9 mouse cellular contexts compared by ENCODE assay signal in the genomic region with DNA sequence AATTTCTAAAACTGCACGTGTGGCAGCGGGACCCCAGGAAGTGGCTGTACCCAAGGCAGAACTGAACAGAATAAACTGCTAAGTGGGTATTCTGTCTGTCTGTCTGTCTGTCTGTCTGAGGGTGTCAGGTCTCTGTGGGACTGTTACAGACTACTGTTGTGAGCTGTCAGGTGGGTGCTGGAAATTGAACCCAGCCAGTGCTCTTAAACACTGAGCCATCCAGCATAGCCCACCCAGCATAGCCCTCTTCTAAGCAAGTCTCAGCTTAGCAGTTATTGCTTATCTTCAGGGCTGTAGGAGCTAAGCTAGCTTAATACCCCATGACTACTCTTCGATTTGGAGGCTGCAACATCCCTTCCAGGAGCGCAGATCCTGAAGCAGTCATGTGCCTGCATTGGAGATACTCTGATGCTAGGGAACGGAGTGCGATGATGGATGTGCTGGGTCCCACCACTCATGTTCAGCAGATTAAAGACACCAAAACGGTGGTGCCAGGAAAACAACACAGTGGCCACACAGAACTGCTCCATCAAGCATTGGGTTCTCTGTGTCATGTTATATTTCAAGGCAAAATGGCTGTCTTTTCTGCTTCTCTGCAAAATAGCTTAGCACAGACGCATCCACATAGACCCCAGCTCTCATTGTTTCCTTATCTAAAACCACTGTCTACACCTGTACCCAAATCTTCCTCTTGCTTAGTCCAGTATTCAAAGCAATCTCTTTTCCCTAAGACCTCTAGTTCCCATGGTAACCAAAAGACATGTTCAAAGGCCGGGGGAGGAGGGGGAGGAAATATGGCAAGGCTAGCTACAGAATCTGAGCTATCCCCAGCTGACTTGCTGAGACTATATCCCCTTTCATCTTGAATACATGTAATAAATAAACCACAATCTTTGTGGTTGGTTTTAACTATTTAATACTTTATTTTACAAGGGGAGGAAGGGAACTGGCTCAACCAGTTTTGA. TPM values are rescaled to one million over a fixed set of nuclear protein-coding genes. Genes with fewer than 3 reads are reported as not detected.
A peak's percentile ranks its signal among the peaks of the same experiment; 100 is the strongest.
DNase-seq lines count a peak whose midpoint lies in the region; ATAC-seq and TF ChIP-seq lines count a peak whose summit lies in the region.
"Had no signal": no experiment of that assay in that cellular context is flagged by ENCODE, and none has a peak within 500 bp of the region (broad histone marks: within the 10 kb centered on the region; RNA-seq: fewer than 3 reads in every experiment).

No protein-coding gene starts in this region.

- no peak overlapping the region for H3K4me2 ChIP-seq in forebrain, embryonic 14.5 days (ENCODE audit: low read length)
- no peak overlapping the region for H3K4me2 ChIP-seq in neural tube, embryonic 13.5 days
- H3K4me2 ChIP-seq in hindbrain, embryonic 13.5 days, result no peak overlapping the region
- H3K4me2 ChIP-seq in midbrain, postnatal 0 days (ENCODE audit: low read depth, low read length, poor library complexity, severe bottlenecking), result peak overlapping the region; percentile 15; the same call in 1 of the 2 replicates

- peak; percentile 55 for DNase-seq in forebrain, embryonic 14.5 days (ENCODE audit: low spot score)
- no peak for DNase-seq in forebrain, embryonic 10.5 days (ENCODE audit: extremely low spot score, low spot score)
- DNase-seq in neural tube, embryonic 10.5 days (ENCODE audit: extremely low spot score, low spot score), result no peak
- DNase-seq in midbrain, postnatal 0 days (ENCODE audit: low spot score), result peak; percentile 24
- no peak for DNase-seq in adrenal gland, adult 18-20 months (ENCODE audit: low spot score in 2 of 2)
- no peak for DNase-seq in liver
- DNase-seq: right cerebral cortex, postnatal 4 days had no signal

- no peak overlapping the region for H3K4me3 ChIP-seq in forebrain, embryonic 14.5 days (ENCODE audit: low read depth, low read length)
- H3K4me3 ChIP-seq in forebrain, embryonic 10.5 days, result no peak overlapping the region
- H3K4me3 ChIP-seq in neural tube, embryonic 13.5 days, result no peak overlapping the region
- no peak overlapping the region for H3K4me3 ChIP-seq in hindbrain, embryonic 13.5 days
- no peak overlapping the region for H3K4me3 ChIP-seq in midbrain, postnatal 0 days (ENCODE audit: low read depth, low read length)

- ATAC-seq in forebrain, embryonic 14.5 days, result no peak
- ATAC-seq in neural tube, embryonic 13.5 days (ENCODE audit: low read depth), result peak; percentile 40; the same call in 1 of the 2 replicates
- ATAC-seq in hindbrain, embryonic 13.5 days (ENCODE audit: low FRiP score), result no peak; the same call in 1 of the 2 replicates
- ATAC-seq in midbrain, postnatal 0 days (ENCODE audit: low FRiP score), result peak; percentile 64

- no peaks in the 10 kb centered on the region for H3K9me3 ChIP-seq in forebrain, embryonic 14.5 days (replicated peaks; ENCODE audit: control insufficient read depth, low read length)
- H3K9me3 ChIP-seq in forebrain, embryonic 10.5 days, result no peaks in the 10 kb centered on the region
- no peaks in the 10 kb centered on the region for H3K9me3 ChIP-seq in neural tube, embryonic 13.5 days
- no peaks in the 10 kb centered on the region for H3K9me3 ChIP-seq in hindbrain, embryonic 13.5 days
- no peaks in the 10 kb centered on the region for H3K9me3 ChIP-seq in midbrain, postnatal 0 days (ENCODE audit: low read length)

- peak overlapping the region; percentile 23; the same call in 1 of the 2 replicates for H3K27ac ChIP-seq in forebrain, embryonic 14.5 days (ENCODE audit: low read depth, low read length)
- H3K27ac ChIP-seq in forebrain, embryonic 10.5 days, result no peak overlapping the region
- no peak overlapping the region for H3K27ac ChIP-seq in neural tube, embryonic 13.5 days (replicated peaks)
- H3K27ac ChIP-seq in hindbrain, embryonic 13.5 days, result peak overlapping the region; percentile 68; the same call in 1 of the 2 replicates
- peak overlapping the region; percentile 82 for H3K27ac ChIP-seq in midbrain, postnatal 0 days (ENCODE audit: low read depth, low read length)

- H3K36me3 ChIP-seq in forebrain, embryonic 14.5 days (ENCODE audit: control insufficient read depth, insufficient read depth, low read length), result no peaks in the 10 kb centered on the region
- H3K36me3 ChIP-seq in forebrain, embryonic 10.5 days (replicated peaks), result no peaks in the 10 kb centered on the region
- no peaks in the 10 kb centered on the region for H3K36me3 ChIP-seq in neural tube, embryonic 13.5 days
- H3K36me3 ChIP-seq in hindbrain, embryonic 13.5 days, result no peaks in the 10 kb centered on the region
- no peaks in the 10 kb centered on the region for H3K36me3 ChIP-seq in midbrain, postnatal 0 days (ENCODE audit: insufficient read depth, low read length)

- WGBS in forebrain, embryonic 14.5 days, result 77% methylated on average over 9 of the region's 9 CpGs
- WGBS in forebrain, embryonic 10.5 days, result 82% methylated on average over 9 of the region's 9 CpGs
- 68% methylated on average over 9 of the region's 9 CpGs for WGBS in neural tube, embryonic 13.5 days
- 67% methylated on average over 9 of the region's 9 CpGs for WGBS in hindbrain, embryonic 13.5 days
- 42% methylated on average over 9 of the region's 9 CpGs for WGBS in midbrain, postnatal 0 days

- no peaks in the 10 kb centered on the region for H3K27me3 ChIP-seq in forebrain, embryonic 14.5 days (replicated peaks; ENCODE audit: control insufficient read depth, insufficient read depth, low read length)
- H3K27me3 ChIP-seq in forebrain, embryonic 10.5 days (ENCODE audit: poor library complexity, severe bottlenecking), result no peaks in the 10 kb centered on the region
- H3K27me3 ChIP-seq in neural tube, embryonic 13.5 days, result no peaks in the 10 kb centered on the region
- H3K27me3 ChIP-seq in hindbrain, embryonic 13.5 days, result no peaks in the 10 kb centered on the region
- H3K27me3 ChIP-seq in midbrain, postnatal 0 days (ENCODE audit: insufficient read depth, low read length), result no peaks in the 10 kb centered on the region

- H3K9ac ChIP-seq in forebrain, embryonic 14.5 days (ENCODE audit: low read length), result no peak overlapping the region
- H3K9ac ChIP-seq in neural tube, embryonic 13.5 days, result no peak overlapping the region
- H3K9ac ChIP-seq in hindbrain, embryonic 13.5 days, result no peak overlapping the region
- H3K9ac ChIP-seq in midbrain, postnatal 0 days (replicated peaks; ENCODE audit: low read length, poor library complexity, severe bottlenecking), result no peak overlapping the region

- H3K4me1 ChIP-seq in forebrain, embryonic 14.5 days (ENCODE audit: control insufficient read depth, insufficient read depth, low read length), result no peaks in the 10 kb centered on the region
- H3K4me1 ChIP-seq in forebrain, embryonic 10.5 days, result peaks cover 17% of the 10 kb centered on the region
- H3K4me1 ChIP-seq in neural tube, embryonic 13.5 days (replicated peaks), result peaks cover 21% of the 10 kb centered on the region
- peaks cover 22% of the 10 kb centered on the region for H3K4me1 ChIP-seq in hindbrain, embryonic 13.5 days (replicated peaks)
- peaks cover 17% of the 10 kb centered on the region; the same call in 1 of the 2 replicates for H3K4me1 ChIP-seq in midbrain, postnatal 0 days (ENCODE audit: insufficient read depth, low read length)

- no peak for TF ChIP-seq CTCF in midbrain, postnatal 0 days (IDR thresholded peaks at IDR 0.05)

RNA-seq across cellular contexts. Expression of gene Pgm2l1, which starts 10.3 kb away (rescaled TPM):
- polyA plus RNA-seq in forebrain, embryonic 14.5 days (2014; fragmentation: Nextera tagmentation; extraction: Ambion mirVana), result 9.2 and 13.2 TPM in 2 replicates
- 3.1 and 3.7 TPM in 2 replicates for polyA plus RNA-seq in forebrain, embryonic 10.5 days (2016; fragmentation: Nextera tagmentation; extraction: Ambion mirVana)
- polyA plus RNA-seq in neural tube, embryonic 13.5 days (2015; fragmentation: Nextera tagmentation; extraction: Ambion mirVana), result 19.7 and 20.5 TPM in 2 replicates
- polyA plus RNA-seq in hindbrain, embryonic 13.5 days (2015; fragmentation: Nextera tagmentation; extraction: Ambion mirVana), result 21.0 and 21.4 TPM in 2 replicates
- total RNA-seq in midbrain, postnatal 0 days (2014; rRNA removed), result 188 and 214 TPM in 2 replicates
- 38.6 and 46.2 TPM in 2 replicates for polyA plus RNA-seq in midbrain, postnatal 0 days (2015; fragmentation: Nextera tagmentation; extraction: Ambion mirVana)
- total RNA-seq in adrenal gland, adult 18-20 months (2021), result 1 to 10 TPM; 3.5 to 4.5 TPM

RNA-seq across cellular contexts. Expression of gene Kcne3, which starts 40.6 kb away (rescaled TPM):
- polyA plus RNA-seq in forebrain, embryonic 14.5 days (2014; fragmentation: Nextera tagmentation; extraction: Ambion mirVana), result 0.58 and 0.91 TPM in 2 replicates
- polyA plus RNA-seq in forebrain, embryonic 10.5 days (2016; fragmentation: Nextera tagmentation; extraction: Ambion mirVana), result 6.5 and 10.0 TPM in 2 replicates
- polyA plus RNA-seq in neural tube, embryonic 13.5 days (2015; fragmentation: Nextera tagmentation; extraction: Ambion mirVana), result 0.39 and 1.7 TPM in 2 replicates
- 0.58 and 0.66 TPM in 2 replicates for polyA plus RNA-seq in hindbrain, embryonic 13.5 days (2015; fragmentation: Nextera tagmentation; extraction: Ambion mirVana)
- total RNA-seq in midbrain, postnatal 0 days (2014; rRNA removed), result not detected in 2 replicates
- 0.27 TPM in 1 of 2 replicates, not detected in the other for polyA plus RNA-seq in midbrain, postnatal 0 days (2015; fragmentation: Nextera tagmentation; extraction: Ambion mirVana)
- total RNA-seq in adrenal gland, adult 18-20 months (2021), result 1 to 10 TPM in 1 of 2 experiments, under 1 TPM in 1; 0.56 to 1.1 TPM

RNA-seq across cellular contexts. Expression of gene Lipt2, which starts 57.8 kb away (rescaled TPM):
- polyA plus RNA-seq in forebrain, embryonic 14.5 days (2014; fragmentation: Nextera tagmentation; extraction: Ambion mirVana), result 19.6 and 24.0 TPM in 2 replicates
- polyA plus RNA-seq in forebrain, embryonic 10.5 days (2016; fragmentation: Nextera tagmentation; extraction: Ambion mirVana), result 22.7 and 24.7 TPM in 2 replicates
- polyA plus RNA-seq in neural tube, embryonic 13.5 days (2015; fragmentation: Nextera tagmentation; extraction: Ambion mirVana), result 16.9 and 19.5 TPM in 2 replicates
- polyA plus RNA-seq in hindbrain, embryonic 13.5 days (2015; fragmentation: Nextera tagmentation; extraction: Ambion mirVana), result 16.3 and 17.3 TPM in 2 replicates
- 15.5 and 16.6 TPM in 2 replicates for total RNA-seq in midbrain, postnatal 0 days (2014; rRNA removed)
- 17.1 and 19.5 TPM in 2 replicates for polyA plus RNA-seq in midbrain, postnatal 0 days (2015; fragmentation: Nextera tagmentation; extraction: Ambion mirVana)
- 1 to 10 TPM; 3.4 to 4.1 TPM for total RNA-seq in adrenal gland, adult 18-20 months (2021)

Comparison
In these comparisons a context has a peak if more than half of its experiments do, and no peak if none do; other contexts are left out.
1. DNase-seq: peak in forebrain, embryonic 14.5 days (single experiment) and midbrain, postnatal 0 days (single experiment); none in forebrain, embryonic 10.5 days (single experiment), neural tube, embryonic 10.5 days (single experiment), adrenal gland, adult 18-20 months (0 of 2) and liver (single experiment).
2. H3K27ac ChIP-seq: peak in forebrain, embryonic 14.5 days (single experiment), hindbrain, embryonic 13.5 days (single experiment) and midbrain, postnatal 0 days (single experiment); none in forebrain, embryonic 10.5 days (single experiment) and neural tube, embryonic 13.5 days (single experiment).
3. ATAC-seq: peak in neural tube, embryonic 13.5 days (single experiment) and midbrain, postnatal 0 days (single experiment); none in forebrain, embryonic 14.5 days (single experiment) and hindbrain, embryonic 13.5 days (single experiment).